Mouse (Mus musculus) urinary bladder, postnatal 14 days (tissue): ENCODE results near the gene Zfyve26.
"Not testable (repeated sequence)": the region's sequence is repeated elsewhere in the genome, so short reads cannot be mapped to it uniquely, and the experiment has no call there.

Experiments used
- DNase-seq: peaks from one replicate; pipeline ENCODE4 v3.0.0; 2021; ENCODE audit warnings: low spot score

Zfyve26 gene

DNA sequence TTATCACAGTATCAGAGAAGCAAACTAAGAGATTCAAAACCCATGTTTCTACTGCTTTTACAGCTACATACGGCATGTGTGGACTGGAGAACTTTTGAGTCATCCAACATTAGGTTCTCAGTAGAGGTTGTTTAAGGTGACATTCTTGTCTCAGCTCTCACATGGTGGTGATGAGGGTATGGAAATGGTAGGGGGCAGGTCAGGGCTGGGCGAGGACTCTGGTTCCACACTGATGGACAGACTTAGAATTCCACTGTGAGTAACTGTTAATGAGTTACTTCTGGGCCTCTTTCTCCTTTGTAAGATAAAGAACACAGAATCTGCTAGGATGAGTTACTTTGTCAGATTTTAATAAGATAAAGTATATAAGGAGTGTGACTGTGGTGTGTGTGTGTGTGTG is 36.0 kb downstream of the Zfyve26 start:
- DNase-seq: no peak

DNA sequence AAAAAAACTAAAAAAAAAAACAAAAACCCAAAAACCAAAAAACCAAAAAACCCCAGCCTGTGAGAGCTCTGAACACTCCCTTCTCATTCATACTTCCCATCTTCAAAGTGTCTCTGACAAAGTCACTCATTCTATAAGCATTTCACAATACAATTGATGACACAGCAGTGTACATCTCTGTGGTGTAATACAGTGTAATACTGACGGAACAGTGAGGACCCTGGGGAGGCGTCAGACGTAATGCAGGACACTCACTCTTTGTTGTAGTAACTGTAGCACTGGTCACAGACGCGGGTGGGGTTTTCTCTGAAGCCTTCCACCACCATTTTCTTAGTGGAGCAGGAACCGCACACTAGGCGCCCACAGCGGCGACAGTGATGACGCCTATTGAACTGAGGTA is 41.1 kb downstream of the Zfyve26 start:
- DNase-seq: no peak

DNA sequence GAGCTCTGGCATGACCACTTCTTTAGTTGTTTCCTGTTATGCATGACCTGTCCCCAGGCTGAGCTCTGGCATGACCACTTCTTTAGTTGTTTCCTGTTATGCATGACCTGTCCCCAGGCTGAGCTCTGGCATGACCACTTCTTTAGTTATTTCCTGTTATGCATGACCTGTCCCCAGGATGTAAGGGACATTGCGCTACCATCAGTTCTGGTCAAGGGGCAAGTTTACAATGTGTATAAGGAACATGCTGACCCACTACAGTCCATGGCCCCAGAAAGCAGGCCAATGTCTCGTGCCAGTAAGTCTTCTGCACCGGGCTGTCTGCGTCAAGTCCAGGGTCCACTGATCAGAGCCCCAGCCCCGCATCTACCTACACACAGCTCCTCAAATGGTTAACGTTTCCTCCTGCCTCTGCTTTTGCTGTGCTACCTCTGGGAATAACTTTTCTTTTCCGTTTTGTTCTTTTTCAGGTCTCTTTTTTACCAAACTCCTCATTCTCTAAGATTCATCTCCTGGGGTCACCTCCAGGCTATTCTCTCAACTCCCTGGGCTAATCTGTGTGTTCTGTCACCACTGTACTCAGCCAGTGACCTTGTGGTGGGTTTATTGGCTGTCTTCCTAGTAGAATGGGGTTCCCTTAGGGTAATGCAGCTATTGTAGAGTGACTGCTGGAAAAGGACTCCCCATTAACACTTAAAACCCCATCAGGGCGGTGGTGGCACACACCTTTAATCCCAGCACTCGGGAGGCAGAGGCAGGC is 42.6 kb downstream of the Zfyve26 start:
- no peak for DNase-seq

DNA sequence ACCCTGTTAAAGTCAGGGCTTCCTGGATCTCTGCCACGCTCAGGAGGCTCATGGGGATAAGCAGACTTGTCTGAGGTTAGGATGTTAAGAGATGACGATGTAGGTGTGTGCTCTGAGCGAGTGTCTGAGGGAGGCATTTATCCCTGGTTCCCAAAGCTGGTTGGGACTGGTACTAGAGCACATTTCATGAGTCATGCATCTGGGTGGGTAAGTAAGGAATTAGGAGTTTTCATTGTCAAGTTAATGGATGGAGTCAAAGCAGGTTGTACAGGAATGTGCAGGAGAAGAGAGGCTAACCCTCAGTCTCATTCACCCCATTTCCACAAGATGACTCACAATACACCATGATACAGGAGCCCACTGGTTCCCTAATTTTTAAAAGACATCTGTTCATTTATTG is 48.0 kb downstream of the Zfyve26 start:
- DNase-seq: no peak

GRCm38 (mm10) chr12:79242921-79243320 is 53.2 kb downstream of the Zfyve26 start:
- no peak for DNase-seq

- no peak for DNase-seq
These were observed 54.1 kb downstream of the Zfyve26 start for GRCm38 (mm10) chr12:79241985-79242384.

- no peak for DNase-seq
These were observed 60.5 kb downstream of the Zfyve26 start for GRCm38 (mm10) chr12:79235485-79236080.

GRCm38 (mm10) chr12:79217511-79217910 is 78.6 kb downstream of the Zfyve26 start:
- no peak for DNase-seq

GRCm38 (mm10) chr12:79211447-79211846 is 84.7 kb downstream of the Zfyve26 start:
- DNase-seq: peak; percentile 46

- peak; percentile 18 for DNase-seq
These were observed 87.2 kb downstream of the Zfyve26 start, which contains the start of gene Rdh12 for GRCm38 (mm10) chr12:79208703-79209464. Gene Rdh12, plus strand, starts transcription at chr12:79208914.

- no peak for DNase-seq
These were observed 94.2 kb downstream of the Zfyve26 start for GRCm38 (mm10) chr12:79201882-79202281.

GRCm38 (mm10) chr12:79197105-79197504 is 99.0 kb downstream of the Zfyve26 start:
- DNase-seq: no peak

DNA sequence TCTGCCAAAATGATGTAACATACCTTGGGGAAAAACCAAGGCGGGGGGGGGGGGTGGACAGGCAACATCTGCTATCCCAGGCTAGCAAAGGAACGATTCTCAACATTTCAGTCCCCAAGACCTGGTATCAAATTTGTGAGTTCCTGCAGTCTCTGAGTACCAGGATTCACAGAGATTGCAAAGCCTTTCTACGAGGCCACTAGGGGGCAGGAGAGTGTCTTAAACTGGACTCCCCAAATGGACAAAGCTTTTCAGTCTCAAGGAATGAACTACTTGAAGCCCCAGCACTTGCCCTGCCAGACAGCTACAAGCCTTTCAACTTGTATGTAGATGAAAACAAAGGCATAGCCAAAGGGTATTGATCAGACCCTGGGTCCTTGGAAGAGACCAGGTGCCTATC is 102.7 kb downstream of the Zfyve26 start:
- peak; percentile 72 for DNase-seq

DNA sequence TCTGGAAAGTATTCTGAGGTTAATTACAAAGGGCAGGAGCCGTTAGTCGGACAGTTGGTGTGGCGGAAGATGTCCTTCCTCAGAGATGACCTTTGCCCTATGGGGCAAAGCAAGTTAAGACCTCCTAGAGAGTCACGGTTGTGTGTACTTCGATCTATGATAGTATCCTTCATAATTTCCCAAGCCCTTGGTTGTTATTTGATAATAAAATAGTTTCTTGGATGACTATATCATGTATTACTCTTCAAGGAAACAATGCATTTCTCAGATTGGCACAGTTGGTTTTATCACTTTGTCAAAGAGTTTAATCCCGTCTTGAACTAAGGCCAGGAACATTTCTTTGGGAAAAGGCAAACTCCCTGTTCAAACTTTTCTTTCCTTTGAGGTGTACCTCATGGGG is 103.9 kb downstream of the Zfyve26 start, which contains the start of gene Rdh11:
Gene Rdh11 (minus strand): TSS at position 101 of the 400 bp plus-strand sequence.
- DNase-seq: no peak

DNA sequence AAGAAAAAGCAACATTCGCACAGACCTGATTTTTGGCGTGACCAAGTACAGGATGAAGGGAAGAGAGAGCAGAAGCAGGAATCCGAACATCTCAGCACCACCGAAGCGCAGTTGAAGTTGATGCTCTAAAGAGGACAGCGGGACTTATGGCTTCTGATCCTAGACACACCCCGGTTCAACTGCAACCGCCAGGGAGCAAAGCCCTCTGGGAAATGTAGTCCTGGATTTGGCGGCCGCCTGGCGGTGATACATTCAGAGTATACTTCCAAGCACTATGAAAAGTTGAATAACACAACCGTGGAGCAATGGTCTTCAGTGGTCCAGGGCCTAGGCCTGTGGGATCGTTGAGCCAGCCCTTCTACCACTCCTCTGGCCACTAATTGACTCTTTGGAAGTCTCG is 104.4 kb downstream of the Zfyve26 start:
- peak; percentile 81 for DNase-seq

DNA sequence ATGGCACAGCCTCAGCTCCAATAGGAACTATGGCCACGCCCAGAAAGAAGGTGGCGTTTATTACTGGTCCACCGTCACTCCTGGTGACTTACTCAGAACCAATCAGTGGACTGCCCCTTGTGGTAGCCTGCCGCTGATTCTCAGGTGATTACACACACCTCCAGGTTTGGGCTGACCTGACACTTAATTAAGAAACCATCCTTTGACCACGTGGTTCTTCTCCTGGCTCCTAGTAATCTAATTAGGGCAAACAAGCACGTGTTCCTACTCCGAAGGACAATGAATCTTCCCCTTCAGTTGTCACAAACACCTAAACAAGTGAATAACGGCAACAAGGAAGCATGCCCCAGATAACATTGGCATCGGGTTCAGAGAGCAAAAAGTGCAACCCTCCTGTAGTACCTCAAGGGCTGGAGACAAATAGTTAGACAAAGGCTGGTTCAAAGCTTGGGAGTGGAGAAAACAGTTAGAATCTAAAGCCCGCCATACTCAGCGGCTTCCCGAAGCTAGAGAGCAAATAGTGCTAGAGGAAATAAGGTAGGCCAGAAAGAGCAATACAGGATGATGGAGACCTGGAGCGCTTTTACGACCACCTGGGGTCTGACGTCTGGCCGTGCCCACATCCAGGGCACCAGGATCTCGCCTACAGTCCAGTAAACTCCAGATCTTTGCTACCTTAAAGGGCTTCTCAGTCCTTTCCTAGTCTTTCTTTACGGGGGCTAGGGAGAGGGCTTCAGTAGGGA is 105.0 kb downstream of the Zfyve26 start:
- DNase-seq: peak; percentile 62

DNA sequence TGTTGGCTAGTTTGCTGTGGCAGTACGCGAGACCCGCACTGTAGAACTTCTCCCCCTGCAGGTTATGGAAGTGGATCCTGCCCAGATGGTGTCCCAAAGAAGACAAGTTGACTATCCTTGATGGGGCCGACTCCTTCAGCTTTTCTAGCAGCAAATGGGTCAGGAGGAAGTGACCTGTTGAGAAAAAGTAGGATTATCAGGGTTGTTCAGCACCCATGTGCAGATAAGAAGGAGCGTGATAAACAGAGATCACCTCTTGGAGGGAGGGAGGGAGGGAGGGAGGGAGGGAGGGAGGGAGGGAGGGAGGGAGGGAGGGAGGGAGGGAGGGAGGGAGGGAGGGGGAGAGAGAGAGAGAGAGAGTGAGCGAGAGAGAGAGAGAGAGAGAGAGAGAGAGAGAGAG is 110.9 kb downstream of the Zfyve26 start:
- DNase-seq: not testable (repeated sequence)
